ENCODE assay signal across 18 mouse cellular contexts in genomic region chr4:104442925-104443747, GRCm38 (mm10).
A peak's percentile ranks its signal among the peaks of the same experiment; 100 is the strongest.
DNase-seq lines count a peak whose midpoint lies in the region; ATAC-seq lines count a peak whose summit lies in the region.
"Had no signal": no experiment of that assay in that cellular context is flagged by ENCODE, and none has a peak within 500 bp of the region (broad histone marks: within the 10 kb centered on the region; RNA-seq: fewer than 3 reads in every experiment).

No protein-coding gene starts in this region.

- H3K36me3 ChIP-seq in forebrain, embryonic 16.5 days (ENCODE audit: control insufficient read depth, insufficient read depth), result no peaks in the 10 kb centered on the region
- no peaks in the 10 kb centered on the region for H3K36me3 ChIP-seq in forebrain, embryonic 11.5 days (ENCODE audit: control insufficient read depth, insufficient read depth, low read length)
- no peaks in the 10 kb centered on the region for H3K36me3 ChIP-seq in neural tube, embryonic 12.5 days
- H3K36me3 ChIP-seq in midbrain, embryonic 13.5 days, result no peaks in the 10 kb centered on the region
- H3K36me3 ChIP-seq in embryonic facial prominence, embryonic 10.5 days (replicated peaks), result no peaks in the 10 kb centered on the region
- H3K36me3 ChIP-seq: embryonic facial prominence, embryonic 12.5 days; heart, embryonic 15.5 days; limb, embryonic 10.5 days had no signal

- H3K27ac ChIP-seq in forebrain, embryonic 16.5 days (ENCODE audit: low read length), result no peak overlapping the region
- no peak overlapping the region for H3K27ac ChIP-seq in forebrain, embryonic 11.5 days (ENCODE audit: low read depth, low read length)
- no peak overlapping the region for H3K27ac ChIP-seq in neural tube, embryonic 12.5 days
- peak overlapping the region; percentile 44 for H3K27ac ChIP-seq in midbrain, embryonic 13.5 days
- H3K27ac ChIP-seq in embryonic facial prominence, embryonic 10.5 days (replicated peaks), result no peak overlapping the region
- H3K27ac ChIP-seq: embryonic facial prominence, embryonic 12.5 days; heart, embryonic 15.5 days; limb, embryonic 10.5 days; stomach, postnatal 0 days had no signal

- 48% methylated on average over 10 of the region's 10 CpGs for WGBS in forebrain, embryonic 16.5 days
- 76% methylated on average over 10 of the region's 10 CpGs for WGBS in forebrain, embryonic 11.5 days
- 65% methylated on average over 10 of the region's 10 CpGs for WGBS in neural tube, embryonic 12.5 days
- 47% methylated on average over 10 of the region's 10 CpGs for WGBS in midbrain, embryonic 13.5 days
- 76% methylated on average over 10 of the region's 10 CpGs for WGBS in embryonic facial prominence, embryonic 10.5 days

- H3K4me1 ChIP-seq in forebrain, embryonic 16.5 days (replicated peaks; ENCODE audit: control insufficient read depth, insufficient read depth, low read length), result peaks cover 19% of the 10 kb centered on the region
- H3K4me1 ChIP-seq in forebrain, embryonic 11.5 days (replicated peaks; ENCODE audit: control insufficient read depth, insufficient read depth, low read length), result no peaks in the 10 kb centered on the region; the same call in 1 of the 2 replicates
- no peaks in the 10 kb centered on the region for H3K4me1 ChIP-seq in neural tube, embryonic 12.5 days
- H3K4me1 ChIP-seq in midbrain, embryonic 13.5 days (replicated peaks), result peaks cover 59% of the 10 kb centered on the region
- peaks cover 17% of the 10 kb centered on the region for H3K4me1 ChIP-seq in embryonic facial prominence, embryonic 10.5 days
- H3K4me1 ChIP-seq: heart, embryonic 15.5 days had no signal

- H3K9me3 ChIP-seq in forebrain, embryonic 16.5 days (ENCODE audit: control insufficient read depth, low read length), result no peaks in the 10 kb centered on the region
- H3K9me3 ChIP-seq in forebrain, embryonic 11.5 days (ENCODE audit: control insufficient read depth, low read length), result no peaks in the 10 kb centered on the region
- no peaks in the 10 kb centered on the region for H3K9me3 ChIP-seq in neural tube, embryonic 12.5 days
- no peaks in the 10 kb centered on the region for H3K9me3 ChIP-seq in midbrain, embryonic 13.5 days
- no peaks in the 10 kb centered on the region for H3K9me3 ChIP-seq in embryonic facial prominence, embryonic 10.5 days
- H3K9me3 ChIP-seq: embryonic facial prominence, embryonic 12.5 days; heart, embryonic 15.5 days; limb, embryonic 10.5 days had no signal

- no peak overlapping the region for H3K9ac ChIP-seq in forebrain, embryonic 16.5 days (replicated peaks; ENCODE audit: low read depth, low read length)
- no peak overlapping the region for H3K9ac ChIP-seq in forebrain, embryonic 11.5 days (ENCODE audit: low read length)
- no peak overlapping the region for H3K9ac ChIP-seq in neural tube, embryonic 12.5 days
- H3K9ac ChIP-seq in midbrain, embryonic 13.5 days (replicated peaks), result no peak overlapping the region
- H3K9ac ChIP-seq: embryonic facial prominence, embryonic 12.5 days; heart, embryonic 15.5 days; liver, postnatal 0 days had no signal

- H3K4me3 ChIP-seq in forebrain, embryonic 16.5 days (replicated peaks; ENCODE audit: low read length), result no peak overlapping the region
- no peak overlapping the region for H3K4me3 ChIP-seq in forebrain, embryonic 11.5 days (ENCODE audit: low read depth, low read length)
- H3K4me3 ChIP-seq in neural tube, embryonic 12.5 days, result no peak overlapping the region
- no peak overlapping the region for H3K4me3 ChIP-seq in midbrain, embryonic 13.5 days (replicated peaks)
- no peak overlapping the region for H3K4me3 ChIP-seq in embryonic facial prominence, embryonic 10.5 days
- H3K4me3 ChIP-seq: embryonic facial prominence, embryonic 12.5 days; erythroblast, embryonic 14.5 days; heart, embryonic 15.5 days; limb, embryonic 10.5 days had no signal

- no peaks in the 10 kb centered on the region for H3K27me3 ChIP-seq in forebrain, embryonic 16.5 days (replicated peaks; ENCODE audit: control insufficient read depth, insufficient read depth, low read length)
- H3K27me3 ChIP-seq in forebrain, embryonic 11.5 days (ENCODE audit: control insufficient read depth, insufficient read depth, low read length), result no peaks in the 10 kb centered on the region
- no peaks in the 10 kb centered on the region for H3K27me3 ChIP-seq in neural tube, embryonic 12.5 days (replicated peaks)
- H3K27me3 ChIP-seq in midbrain, embryonic 13.5 days, result no peaks in the 10 kb centered on the region
- peaks cover 17% of the 10 kb centered on the region for H3K27me3 ChIP-seq in embryonic facial prominence, embryonic 10.5 days (replicated peaks; ENCODE audit: low read depth, poor library complexity, severe bottlenecking)
- H3K27me3 ChIP-seq: embryonic facial prominence, embryonic 12.5 days; heart, embryonic 15.5 days had no signal

- no peak for DNase-seq in forebrain, embryonic 11.5 days (ENCODE audit: low spot score)
- DNase-seq in neural tube, embryonic 10.5 days (ENCODE audit: extremely low spot score, low spot score), result no peak
- no peak for DNase-seq in embryonic facial prominence, embryonic 10.5 days (ENCODE audit: low spot score)
- DNase-seq in urinary bladder, adult 18-20 months (ENCODE audit: low spot score in 2 of 2), result no peak
- DNase-seq: adrenal gland, postnatal 10 days; cerebellum, adult 11 months; gastrocnemius, postnatal 14 days; liver, postnatal 0 days; lung, postnatal 10 days had no signal

- ATAC-seq in forebrain, embryonic 16.5 days, result peak; percentile 47; the same call in 1 of the 2 replicates
- ATAC-seq in forebrain, embryonic 11.5 days (replicated peaks; ENCODE audit: low FRiP score), result no peak
- peak; percentile 77 for ATAC-seq in neural tube, embryonic 12.5 days (ENCODE audit: low FRiP score, low read depth)
- ATAC-seq in midbrain, embryonic 13.5 days, result peak; percentile 84
- ATAC-seq: intestine, embryonic 16.5 days; liver, postnatal 0 days had no signal

- no peak overlapping the region for H3K4me2 ChIP-seq in forebrain, embryonic 16.5 days (ENCODE audit: low read length)
- H3K4me2 ChIP-seq in forebrain, embryonic 11.5 days (ENCODE audit: low read depth, low read length, severe bottlenecking), result no peak overlapping the region
- H3K4me2 ChIP-seq in neural tube, embryonic 12.5 days (replicated peaks), result no peak overlapping the region
- no peak overlapping the region for H3K4me2 ChIP-seq in midbrain, embryonic 13.5 days (replicated peaks)
- H3K4me2 ChIP-seq: embryonic facial prominence, embryonic 12.5 days; heart, embryonic 15.5 days had no signal
